Mouse (Mus musculus): Measurements from ENCODE around the gene Wdfy3.

- TF ChIP-seq CTCF (IDR thresholded peaks at IDR 0.05; ENCODE audit: low read depth) (no peak), EP300 (optimal IDR thresholded peaks at IDR 0.05) (no peak)
These were observed 174.6 kb downstream of the Wdfy3 start for GRCm38 (mm10) chr5:101895119-101895518.

All from stomach, postnatal 0 days (tissue).